Mouse (Mus musculus): ENCODE results near the gene Ptprg. TPM values are rescaled to one million over a fixed set of nuclear protein-coding genes. Genes with fewer than 3 reads are reported as not detected.

The Ptprg gene
- polyA plus RNA-seq, 1 experiment from 2014 or later: 26.5 TPM

GRCm38 (mm10) chr14:11604133-11604865, 51.0 kb downstream of the Ptprg start:
- WGBS: 56% methylated on average over 8 of the region's 8 CpGs
- Histone ChIP-seq H3K4me1 (replicated peaks; ENCODE audit: control insufficient read depth, insufficient read depth, low read length) (no peaks in the 10 kb centered on the region), H3K36me3 (ENCODE audit: control insufficient read depth, insufficient read depth, low read length) (no peaks in the 10 kb centered on the region), H3K9ac (ENCODE audit: low read length) (no peak overlapping the region), H3K27me3 (ENCODE audit: control insufficient read depth, insufficient read depth, low read depth, low read length) (no peaks in the 10 kb centered on the region), H3K4me2 (ENCODE audit: low read depth, low read length) (no peak overlapping the region), H3K27ac (ENCODE audit: low read length) (no peak overlapping the region), H3K4me3 (ENCODE audit: low read length) (no peak overlapping the region), H3K9me3 (ENCODE audit: control insufficient read depth, low read length) (no peaks in the 10 kb centered on the region)
- ATAC-seq (ENCODE audit: low read depth): no peak

GRCm38 (mm10) chr14:11608366-11608765, 55.0 kb downstream of the Ptprg start:
- no peaks in the 10 kb centered on the region for H3K9me3 ChIP-seq (ENCODE audit: control insufficient read depth, low read length)
- H3K36me3 ChIP-seq (ENCODE audit: control insufficient read depth, insufficient read depth, low read length): no peaks in the 10 kb centered on the region
- H3K27ac ChIP-seq (ENCODE audit: low read length): no peak overlapping the region
- ATAC-seq (ENCODE audit: low read depth): no peak
- H3K4me1 ChIP-seq (replicated peaks; ENCODE audit: control insufficient read depth, insufficient read depth, low read length): peaks cover 8% of the 10 kb centered on the region
- no peak overlapping the region for H3K4me3 ChIP-seq (ENCODE audit: low read length)
- no peaks in the 10 kb centered on the region for H3K27me3 ChIP-seq (ENCODE audit: control insufficient read depth, insufficient read depth, low read depth, low read length)
- no peak overlapping the region for H3K4me2 ChIP-seq (ENCODE audit: low read depth, low read length)
- 50% methylated on average over 8 of the region's 8 CpGs for WGBS
- H3K9ac ChIP-seq (ENCODE audit: low read length): no peak overlapping the region

GRCm38 (mm10) chr14:11609857-11610582, 56.7 kb downstream of the Ptprg start:
- Histone ChIP-seq H3K27me3 (ENCODE audit: control insufficient read depth, insufficient read depth, low read depth, low read length) (no peaks in the 10 kb centered on the region), H3K9ac (ENCODE audit: low read length) (no peak overlapping the region), H3K27ac (ENCODE audit: low read length) (no peak overlapping the region), H3K4me1 (replicated peaks; ENCODE audit: control insufficient read depth, insufficient read depth, low read length) (peaks cover 15% of the 10 kb centered on the region), H3K4me2 (ENCODE audit: low read depth, low read length) (no peak overlapping the region), H3K36me3 (ENCODE audit: control insufficient read depth, insufficient read depth, low read length) (no peaks in the 10 kb centered on the region), H3K4me3 (ENCODE audit: low read length) (no peak overlapping the region), H3K9me3 (ENCODE audit: control insufficient read depth, low read length) (no peaks in the 10 kb centered on the region)
- ATAC-seq (ENCODE audit: low read depth): no peak
- WGBS: 80% methylated on average over 7 of the region's 7 CpGs

GRCm38 (mm10) chr14:11612426-11612825, 59.1 kb downstream of the Ptprg start:
- 60% methylated on average over 5 of the region's 5 CpGs for WGBS

GRCm38 (mm10) chr14:11613146-11613545, 59.8 kb downstream of the Ptprg start:
- WGBS: 35% methylated on average over 3 of the region's 3 CpGs
- Histone ChIP-seq H3K27me3 (ENCODE audit: control insufficient read depth, insufficient read depth, low read depth, low read length) (no peaks in the 10 kb centered on the region; the same call in 1 of the 2 replicates), H3K4me2 (ENCODE audit: low read depth, low read length) (no peak overlapping the region), H3K27ac (ENCODE audit: low read length) (no peak overlapping the region), H3K36me3 (ENCODE audit: control insufficient read depth, insufficient read depth, low read length) (no peaks in the 10 kb centered on the region), H3K4me3 (ENCODE audit: low read length) (no peak overlapping the region), H3K4me1 (replicated peaks; ENCODE audit: control insufficient read depth, insufficient read depth, low read length) (peaks cover 20% of the 10 kb centered on the region), H3K9ac (ENCODE audit: low read length) (no peak overlapping the region), H3K9me3 (ENCODE audit: control insufficient read depth, low read length) (no peaks in the 10 kb centered on the region)
- ATAC-seq (ENCODE audit: low read depth): no peak

More at GRCm38 (mm10) chr14:11612426-11612825, 59.1 kb downstream of the Ptprg start:
- no peak overlapping the region for H3K9ac ChIP-seq (ENCODE audit: low read length)
- ATAC-seq (ENCODE audit: low read depth): no peak
- no peak overlapping the region for H3K27ac ChIP-seq (ENCODE audit: low read length)
- H3K4me2 ChIP-seq (ENCODE audit: low read depth, low read length): no peak overlapping the region
- H3K4me1 ChIP-seq (replicated peaks; ENCODE audit: control insufficient read depth, insufficient read depth, low read length): peaks cover 20% of the 10 kb centered on the region
- H3K36me3 ChIP-seq (ENCODE audit: control insufficient read depth, insufficient read depth, low read length): no peaks in the 10 kb centered on the region
- H3K9me3 ChIP-seq (ENCODE audit: control insufficient read depth, low read length): no peaks in the 10 kb centered on the region
- H3K4me3 ChIP-seq (ENCODE audit: low read length): no peak overlapping the region
- H3K27me3 ChIP-seq (ENCODE audit: control insufficient read depth, insufficient read depth, low read depth, low read length): no peaks in the 10 kb centered on the region; the same call in 1 of the 2 replicates

- Histone ChIP-seq H3K9me3 (ENCODE audit: control insufficient read depth, low read length) (no peaks in the 10 kb centered on the region), H3K4me2 (ENCODE audit: low read depth, low read length) (no peak overlapping the region), H3K27ac (ENCODE audit: low read length) (no peak overlapping the region), H3K27me3 (ENCODE audit: control insufficient read depth, insufficient read depth, low read depth, low read length) (no peaks in the 10 kb centered on the region; the same call in 1 of the 2 replicates), H3K36me3 (ENCODE audit: control insufficient read depth, insufficient read depth, low read length) (no peaks in the 10 kb centered on the region), H3K9ac (ENCODE audit: low read length) (no peak overlapping the region), H3K4me3 (ENCODE audit: low read length) (no peak overlapping the region), H3K4me1 (replicated peaks; ENCODE audit: control insufficient read depth, insufficient read depth, low read length) (peaks cover 20% of the 10 kb centered on the region)
- WGBS: 80% methylated on average over 3 of the region's 3 CpGs
- ATAC-seq (ENCODE audit: low read depth): no peak
Observed at GRCm38 (mm10) chr14:11615697-11616096, 62.4 kb downstream of the Ptprg start.

GRCm38 (mm10) chr14:11617362-11617761, 64.0 kb downstream of the Ptprg start:
- peak overlapping the region; percentile 42; the same call in 1 of the 2 replicates for H3K27ac ChIP-seq (ENCODE audit: low read length)
- no peak overlapping the region for H3K4me2 ChIP-seq (ENCODE audit: low read depth, low read length)
- no peaks in the 10 kb centered on the region for H3K36me3 ChIP-seq (ENCODE audit: control insufficient read depth, insufficient read depth, low read length)
- H3K4me3 ChIP-seq (ENCODE audit: low read length): no peak overlapping the region
- peaks cover 18% of the 10 kb centered on the region for H3K4me1 ChIP-seq (replicated peaks; ENCODE audit: control insufficient read depth, insufficient read depth, low read length)
- peak; percentile 94 for ATAC-seq (ENCODE audit: low read depth)
- WGBS: 39% methylated on average over 6 of the region's 6 CpGs
- H3K9ac ChIP-seq (ENCODE audit: low read length): no peak overlapping the region
- no peaks in the 10 kb centered on the region; the same call in 1 of the 2 replicates for H3K27me3 ChIP-seq (ENCODE audit: control insufficient read depth, insufficient read depth, low read depth, low read length)
- no peaks in the 10 kb centered on the region for H3K9me3 ChIP-seq (ENCODE audit: control insufficient read depth, low read length)

- peaks cover 12% of the 10 kb centered on the region for H3K4me1 ChIP-seq (replicated peaks; ENCODE audit: control insufficient read depth, insufficient read depth, low read length)
- no peak overlapping the region for H3K9ac ChIP-seq (ENCODE audit: low read length)
- H3K36me3 ChIP-seq (ENCODE audit: control insufficient read depth, insufficient read depth, low read length): no peaks in the 10 kb centered on the region
- peak; percentile 32 for ATAC-seq (ENCODE audit: low read depth)
- H3K9me3 ChIP-seq (ENCODE audit: control insufficient read depth, low read length): no peaks in the 10 kb centered on the region
- H3K27ac ChIP-seq (ENCODE audit: low read length): 0 out of 2 replicates have a peak overlapping the region, but pooled peaks have one; percentile 12
- H3K4me2 ChIP-seq (ENCODE audit: low read depth, low read length): no peak overlapping the region
- 58% methylated on average over 6 of the region's 6 CpGs for WGBS
- no peaks in the 10 kb centered on the region; the same call in 1 of the 2 replicates for H3K27me3 ChIP-seq (ENCODE audit: control insufficient read depth, insufficient read depth, low read depth, low read length)
- no peak overlapping the region for H3K4me3 ChIP-seq (ENCODE audit: low read length)
Observed at GRCm38 (mm10) chr14:11618140-11618705, 64.9 kb downstream of the Ptprg start.

- Histone ChIP-seq H3K9me3 (ENCODE audit: control insufficient read depth, low read length) (no peaks in the 10 kb centered on the region), H3K9ac (ENCODE audit: low read length) (no peak overlapping the region), H3K36me3 (ENCODE audit: control insufficient read depth, insufficient read depth, low read length) (no peaks in the 10 kb centered on the region), H3K4me3 (ENCODE audit: low read length) (no peak overlapping the region), H3K27me3 (ENCODE audit: control insufficient read depth, insufficient read depth, low read depth, low read length) (no peaks in the 10 kb centered on the region; the same call in 1 of the 2 replicates), H3K27ac (ENCODE audit: low read length) (no peak overlapping the region), H3K4me2 (ENCODE audit: low read depth, low read length) (no peak overlapping the region), H3K4me1 (replicated peaks; ENCODE audit: control insufficient read depth, insufficient read depth, low read length) (peaks cover 5% of the 10 kb centered on the region)
- 90% methylated on average over 7 of the region's 7 CpGs for WGBS
- ATAC-seq (ENCODE audit: low read depth): no peak
Observed at GRCm38 (mm10) chr14:11619606-11620005, 66.3 kb downstream of the Ptprg start.
